Mouse (Mus musculus) stomach, embryonic 16.5 days (tissue): ENCODE data around the gene Kctd20. TPM values are rescaled to one million over a fixed set of nuclear protein-coding genes. Genes with fewer than 3 reads are reported as not detected.

Source experiments
- polyA plus RNA-seq: library from polyadenylated mRNA; unstranded; fragments of >200 nt; fragmentation: Nextera tagmentation; extraction: Ambion mirVana; gene quantifications from 2 replicates; pipeline ENCODE4 v1.2.1, GENCODE M21; 2015

The Kctd20 gene
- polyA plus RNA-seq, 1 experiment from 2014 or later = 78.3 TPM

Other genes starting within 250 kb of the Kctd20 start
- gene AC170998.1, start 225.9 kb upstream of the Kctd20 start, polyA plus RNA-seq = 2.3 and 2.8 TPM in 2 replicates
- gene Mapk13, start 182.7 kb upstream of the Kctd20 start, polyA plus RNA-seq = 116 and 128 TPM in 2 replicates
- 8.2 and 10.5 TPM in 2 replicates for gene Brpf3, start 150.9 kb upstream of the Kctd20 start, polyA plus RNA-seq
- gene Pnpla1, start 93.5 kb upstream of the Kctd20 start, polyA plus RNA-seq = 1.2 and 3.0 TPM in 2 replicates
- gene 4930539E08Rik, start 36.6 kb upstream of the Kctd20 start, polyA plus RNA-seq = 0.25 and 0.31 TPM in 2 replicates
- gene Pxt1, start 8.1 kb upstream of the Kctd20 start, polyA plus RNA-seq = 0.21 TPM in 1 of 2 replicates, not detected in the other
- gene Stk38, start 56.0 kb downstream of the Kctd20 start, polyA plus RNA-seq = 118 and 120 TPM in 2 replicates
- 456 and 477 TPM in 2 replicates for gene Srsf3, start 80.7 kb downstream of the Kctd20 start, polyA plus RNA-seq
- 144 and 167 TPM in 2 replicates for gene Cdkn1a, start 139.0 kb downstream of the Kctd20 start, polyA plus RNA-seq
- gene Rab44, start 162.2 kb downstream of the Kctd20 start, polyA plus RNA-seq = 4.0 and 4.1 TPM in 2 replicates